Mouse (Mus musculus) stomach, embryonic 16.5 days (tissue): ENCODE results near the gene Sec24b. TPM values are rescaled to one million over a fixed set of nuclear protein-coding genes. Genes with fewer than 3 reads are reported as not detected.

ENCODE experiments used
- polyA plus RNA-seq: library from polyadenylated mRNA; unstranded; fragments of >200 nt; fragmentation: Nextera tagmentation; extraction: Ambion mirVana; gene quantifications from 2 replicates; pipeline ENCODE4 v1.2.1, GENCODE M21; 2015

Sec24b gene
- polyA plus RNA-seq, 1 experiment from 2014 or later: 29.7 TPM

Other genes starting within 250 kb of the Sec24b start
- gene Rrh, start 239.0 kb downstream of the Sec24b start, polyA plus RNA-seq: 0.16 TPM in 1 of 2 replicates, not detected in the other
- gene Gar1, start 230.2 kb downstream of the Sec24b start, polyA plus RNA-seq: 42.9 and 44.5 TPM in 2 replicates
- gene Cfi, start 225.7 kb downstream of the Sec24b start, polyA plus RNA-seq: 103 and 125 TPM in 2 replicates
- 49.4 and 56.0 TPM in 2 replicates for gene Pla2g12a, start 182.9 kb downstream of the Sec24b start, polyA plus RNA-seq
- gene Casp6, start 160.1 kb downstream of the Sec24b start, polyA plus RNA-seq: 107 TPM in 2 replicates
- 6.0 and 6.1 TPM in 2 replicates for gene Mcub, start 91.3 kb downstream of the Sec24b start, polyA plus RNA-seq
- gene Col25a1, start 69.9 kb upstream of the Sec24b start, polyA plus RNA-seq: 4.4 and 4.6 TPM in 2 replicates